Mouse (Mus musculus) liver, postnatal 0 days (tissue): ENCODE data around the gene Gm20388.

Experiments
- CTCF ChIP-seq: sonication (generic); IDR thresholded peaks from 2 replicates; pipeline ENCODE4 v1.5.1; 2016; ENCODE audit warnings: antibody characterized with exemption, low read depth
- EP300 ChIP-seq: IDR thresholded peaks from 2 replicates; pipeline ENCODE4 v1.6.1; 2016; ENCODE audit warnings: antibody characterized with exemption, low read depth, mild to moderate bottlenecking

GRCm38 (mm10) chr8:120244553-120244952 is 333.9 kb downstream of the Gm20388 start:
- peak; percentile 42 for TF ChIP-seq CTCF
- no peak for TF ChIP-seq EP300
